Mouse (Mus musculus) forebrain, embryonic 10.5 days (tissue): ENCODE results near the gene Clpb. TPM values are rescaled to one million over a fixed set of nuclear protein-coding genes. Genes with fewer than 3 reads are reported as not detected.

Experiments
- DNase-seq: peaks from one replicate; pipeline ENCODE4 v3.0.0-alpha.2; 2017; ENCODE audit warnings: low spot score; ENCODE audit errors: extremely low spot score
- H3K27ac ChIP-seq: fragments of 300-500 bp; sonication (generic); 2 replicates; pipeline ENCODE4 v1.5.1; 2016; ENCODE audit warnings: mild to moderate bottlenecking
- H3K27me3 ChIP-seq: fragments of 300-500 bp; sonication (generic); 2 replicates; pipeline ENCODE4 v1.6.1; 2016; ENCODE audit warnings: mild to moderate bottlenecking; ENCODE audit not compliant: poor library complexity, severe bottlenecking
- H3K36me3 ChIP-seq: fragments of 300-500 bp; sonication (generic); replicated peaks from 2 replicates; pipeline ENCODE4 v1.6.1; 2016; ENCODE audit warnings: mild to moderate bottlenecking, moderate library complexity
- H3K4me1 ChIP-seq: fragments of 300-500 bp; sonication (generic); 2 replicates; pipeline ENCODE4 v1.6.1; 2016
- H3K4me3 ChIP-seq: fragments of 300-500 bp; sonication (generic); 2 replicates; pipeline ENCODE4 v1.5.1; 2016; ENCODE audit warnings: mild to moderate bottlenecking, moderate library complexity
- H3K9me3 ChIP-seq: fragments of 300-500 bp; sonication (generic); 2 replicates; pipeline ENCODE4 v1.6.1; 2016; ENCODE audit warnings: mild to moderate bottlenecking, moderate library complexity
- WGBS: fragments of 180-500 bp; shearing (Covaris S2); methylation state at CpG from one replicate; pipeline ENCODE4 v1.1.7; 2016; 5-methylcytosine and 5-hydroxymethylcytosine counted together
- polyA plus RNA-seq: library from polyadenylated mRNA; unstranded; fragments of >200 nt; fragmentation: Nextera tagmentation; extraction: Ambion mirVana; gene quantifications from 2 replicates; pipeline ENCODE4 v1.2.1, GENCODE M21; 2016

Clpb gene
- polyA plus RNA-seq, 1 experiment from 2014 or later = 52.3 TPM

DNA sequence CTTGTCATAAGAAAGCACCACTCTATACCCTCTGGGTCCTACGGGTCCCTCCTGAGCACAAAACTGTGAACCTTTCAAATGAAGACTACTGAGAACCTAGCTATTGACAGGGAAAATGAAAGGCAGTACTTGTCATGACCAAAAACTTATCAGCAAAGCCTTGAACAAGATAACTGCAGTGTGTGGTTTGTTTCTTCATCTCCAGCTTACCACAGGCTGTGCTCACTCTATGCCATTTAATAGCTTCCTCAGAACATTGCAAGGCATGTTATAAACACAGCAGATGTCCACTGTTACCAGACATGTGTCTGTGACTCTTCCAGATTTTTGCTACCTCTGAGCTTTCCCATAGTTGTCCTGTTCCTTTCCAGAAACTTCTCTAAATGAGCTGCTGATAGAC is 113.6 kb downstream of the Clpb start:
- no peaks in the 10 kb centered on the region for H3K9me3 ChIP-seq
- H3K4me3 ChIP-seq = no peak overlapping the region
- H3K4me1 ChIP-seq = peaks cover 15% of the 10 kb centered on the region
- 92% methylated on average over 1 of the region's 1 CpGs for WGBS
- H3K27me3 ChIP-seq = no peaks in the 10 kb centered on the region
- no peak overlapping the region for H3K27ac ChIP-seq
- no peak for DNase-seq
- H3K36me3 ChIP-seq = peaks cover 34% of the 10 kb centered on the region

DNA sequence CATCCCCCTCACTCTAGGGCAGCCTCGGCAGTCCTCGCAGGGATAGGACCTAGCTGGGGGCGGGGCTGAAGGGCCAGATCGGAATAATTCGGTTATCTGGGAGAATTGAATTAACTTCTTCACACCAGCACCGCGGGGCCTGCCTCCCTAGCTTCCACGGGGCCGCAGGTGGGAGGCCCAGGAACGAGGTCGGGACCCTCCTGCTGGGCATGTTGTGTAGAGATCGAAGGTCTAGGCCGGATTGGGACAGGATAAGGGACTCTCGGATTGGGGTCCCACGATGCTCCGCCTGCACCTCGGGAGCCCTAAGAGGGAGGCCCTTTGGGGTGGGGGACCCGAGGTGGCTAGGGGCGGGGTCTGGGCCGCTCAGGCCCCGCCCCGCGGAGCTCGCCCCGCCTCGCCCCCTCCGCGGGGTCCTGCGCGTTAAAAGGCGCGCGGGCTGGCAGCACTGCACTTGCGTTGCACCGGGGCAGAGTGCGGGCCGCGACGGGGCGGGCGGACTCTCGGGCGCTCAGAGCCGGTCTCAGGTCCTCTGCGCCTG is 154.5 kb downstream of the Clpb start, which contains the start of gene Phox2a:
Gene Phox2a (plus strand): TSS at position 453 of the 541 bp plus-strand sequence.
- under 1% methylated on average over 45 of the region's 45 CpGs for WGBS
- Histone ChIP-seq H3K27me3 (peaks cover 77% of the 10 kb centered on the region), H3K4me1 (peaks cover 45% of the 10 kb centered on the region), H3K4me3 (peak within 1 kb of the TSS; percentile 47), H3K27ac (peak within 1 kb of the TSS; percentile 20; the same call in 1 of the 2 replicates), H3K9me3 (no peaks in the 10 kb centered on the region), H3K36me3 (0 out of 2 replicates have a peak, but pooled peaks cover 1% of the 10 kb centered on the region)
- DNase-seq = no peak

DNA sequence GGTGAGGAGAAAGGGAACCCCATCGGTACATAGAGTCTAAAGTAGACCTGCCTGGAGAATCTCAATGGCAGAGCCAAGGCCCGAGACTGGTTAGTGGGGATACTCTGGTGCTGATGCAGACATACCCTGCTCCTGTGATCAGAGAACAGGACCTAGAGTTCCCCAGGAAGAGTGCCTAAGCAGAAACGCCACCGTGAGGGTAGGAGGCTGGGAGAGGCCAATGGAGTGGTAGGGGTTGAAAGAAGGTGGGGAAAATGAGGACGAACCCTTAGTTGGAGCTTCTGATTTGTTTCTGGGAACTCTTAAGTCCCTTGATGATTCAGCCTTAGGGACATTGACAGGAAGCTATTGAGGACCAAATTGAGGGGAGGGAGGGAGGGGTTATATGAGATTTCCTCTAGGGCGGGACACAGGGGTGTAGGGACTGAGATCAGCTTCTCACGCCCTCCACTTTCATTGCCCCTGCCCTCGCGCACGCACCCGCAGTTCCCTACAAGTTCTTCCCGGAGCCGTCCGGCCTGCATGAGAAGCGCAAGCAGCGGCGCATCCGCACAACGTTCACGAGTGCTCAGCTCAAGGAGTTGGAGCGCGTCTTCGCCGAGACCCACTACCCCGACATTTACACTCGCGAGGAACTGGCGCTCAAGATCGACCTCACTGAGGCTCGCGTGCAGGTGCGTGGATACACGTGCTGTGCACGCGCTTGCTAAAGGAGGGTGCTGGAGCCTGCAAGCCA is 157.0 kb downstream of the Clpb start:
- Histone ChIP-seq H3K36me3 (peaks cover 26% of the 10 kb centered on the region), H3K9me3 (no peaks in the 10 kb centered on the region), H3K27me3 (peaks cover 91% of the 10 kb centered on the region), H3K27ac (no peak overlapping the region), H3K4me1 (peaks cover 54% of the 10 kb centered on the region), H3K4me3 (peak overlapping the region; percentile 62)
- no peak for DNase-seq
- 3% methylated on average over 35 of the region's 35 CpGs for WGBS

DNA sequence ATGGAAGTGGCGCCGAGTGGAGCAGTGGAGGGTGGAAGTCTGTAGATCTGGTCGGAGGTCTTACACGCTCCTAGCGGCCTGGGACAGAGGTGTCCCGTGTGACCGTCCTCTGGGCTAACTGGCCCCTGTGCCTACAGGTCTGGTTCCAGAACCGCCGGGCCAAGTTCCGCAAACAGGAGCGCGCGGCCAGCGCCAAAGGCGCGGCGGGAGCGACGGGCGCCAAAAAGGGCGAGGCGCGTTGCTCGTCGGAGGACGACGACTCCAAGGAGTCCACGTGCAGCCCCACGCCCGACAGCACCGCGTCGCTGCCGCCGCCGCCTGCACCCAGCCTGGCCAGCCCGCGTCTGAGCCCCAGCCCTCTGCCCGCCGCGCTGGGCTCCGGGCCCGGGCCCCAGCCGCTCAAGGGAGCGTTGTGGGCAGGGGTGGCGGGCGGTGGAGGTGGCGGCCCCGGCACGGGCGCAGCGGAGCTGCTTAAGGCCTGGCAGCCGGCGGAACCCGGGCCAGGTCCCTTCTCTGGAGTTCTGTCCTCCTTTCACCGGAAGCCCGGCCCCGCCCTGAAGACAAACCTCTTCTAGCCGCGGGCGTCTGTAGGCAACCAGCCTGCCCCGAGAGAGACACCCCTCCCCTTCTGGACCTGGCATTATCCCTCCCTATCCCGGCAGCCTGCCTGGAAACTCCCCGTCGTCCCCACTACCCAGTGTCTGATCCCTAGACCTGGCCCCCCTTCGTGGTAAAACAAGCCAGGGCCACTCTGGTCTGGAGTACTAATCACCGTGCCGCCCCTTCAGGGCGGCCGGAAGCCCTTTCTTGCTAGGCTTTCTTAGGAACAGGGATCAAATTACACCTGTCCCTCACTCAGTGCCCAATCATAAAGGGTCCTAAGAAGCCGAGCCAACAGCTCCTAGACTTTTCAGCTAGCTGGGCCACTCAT is 158.4 kb downstream of the Clpb start:
- under 1% methylated on average over 71 of the region's 71 CpGs for WGBS
- H3K4me3 ChIP-seq = peak overlapping the region; percentile 62
- H3K27ac ChIP-seq = peak overlapping the region; percentile 91
- peaks cover 78% of the 10 kb centered on the region for H3K27me3 ChIP-seq
- H3K9me3 ChIP-seq = no peaks in the 10 kb centered on the region
- H3K4me1 ChIP-seq = peaks cover 54% of the 10 kb centered on the region
- H3K36me3 ChIP-seq = peaks cover 40% of the 10 kb centered on the region
- DNase-seq = peak; percentile 83

DNA sequence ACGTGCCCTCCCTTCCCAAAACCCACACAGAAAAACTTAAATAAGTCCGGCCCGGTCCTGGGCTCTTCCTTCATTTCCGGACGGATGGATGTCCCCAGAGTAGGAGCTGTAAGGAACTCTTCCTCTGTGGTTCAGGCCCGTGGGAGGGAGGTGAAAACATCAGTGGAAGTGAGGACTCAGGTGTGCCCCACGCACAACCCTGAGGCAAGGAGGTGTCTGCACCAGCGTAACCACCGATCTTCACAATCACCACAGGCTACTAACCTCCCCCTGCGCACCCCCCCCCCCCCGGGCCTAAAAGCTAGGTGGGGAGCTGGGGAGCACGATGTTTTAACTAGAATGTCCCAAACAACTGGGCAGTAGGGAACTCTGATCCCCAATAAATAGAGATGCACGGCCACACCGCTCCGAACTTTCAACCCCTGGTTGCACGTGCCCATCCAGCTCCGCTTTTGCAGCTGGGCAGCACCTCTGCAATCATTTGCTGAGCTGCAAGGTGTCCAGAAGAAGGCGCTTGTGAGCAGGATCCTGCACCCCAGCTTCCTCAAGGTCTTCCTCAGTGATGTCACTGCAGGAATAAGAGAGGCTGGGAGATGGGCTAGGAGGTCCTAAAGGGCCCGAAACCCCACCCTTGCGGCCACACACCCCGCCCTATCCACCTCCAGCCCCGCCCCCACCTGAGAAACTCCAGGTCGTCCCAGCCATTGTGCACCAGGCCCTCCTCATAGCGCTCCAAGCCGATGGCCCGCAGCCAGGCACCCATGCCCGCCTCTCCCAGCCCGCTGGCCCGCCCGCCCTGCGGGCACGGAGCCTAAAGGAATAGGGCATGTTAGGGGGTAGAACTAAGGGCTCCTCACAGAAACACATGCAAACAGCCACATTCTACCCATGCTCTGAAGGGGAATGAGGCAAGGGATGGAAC is 159.7 kb downstream of the Clpb start:
- H3K27me3 ChIP-seq = peaks cover 65% of the 10 kb centered on the region
- no peak for DNase-seq
- peaks cover 44% of the 10 kb centered on the region for H3K4me1 ChIP-seq
- no peaks in the 10 kb centered on the region for H3K9me3 ChIP-seq
- WGBS = 22% methylated on average over 32 of the region's 32 CpGs
- H3K4me3 ChIP-seq = 0 out of 2 replicates have a peak overlapping the region, but pooled peaks have one; percentile 62
- no peak overlapping the region; the same call in 1 of the 2 replicates for H3K27ac ChIP-seq
- peaks cover 52% of the 10 kb centered on the region for H3K36me3 ChIP-seq

DNA sequence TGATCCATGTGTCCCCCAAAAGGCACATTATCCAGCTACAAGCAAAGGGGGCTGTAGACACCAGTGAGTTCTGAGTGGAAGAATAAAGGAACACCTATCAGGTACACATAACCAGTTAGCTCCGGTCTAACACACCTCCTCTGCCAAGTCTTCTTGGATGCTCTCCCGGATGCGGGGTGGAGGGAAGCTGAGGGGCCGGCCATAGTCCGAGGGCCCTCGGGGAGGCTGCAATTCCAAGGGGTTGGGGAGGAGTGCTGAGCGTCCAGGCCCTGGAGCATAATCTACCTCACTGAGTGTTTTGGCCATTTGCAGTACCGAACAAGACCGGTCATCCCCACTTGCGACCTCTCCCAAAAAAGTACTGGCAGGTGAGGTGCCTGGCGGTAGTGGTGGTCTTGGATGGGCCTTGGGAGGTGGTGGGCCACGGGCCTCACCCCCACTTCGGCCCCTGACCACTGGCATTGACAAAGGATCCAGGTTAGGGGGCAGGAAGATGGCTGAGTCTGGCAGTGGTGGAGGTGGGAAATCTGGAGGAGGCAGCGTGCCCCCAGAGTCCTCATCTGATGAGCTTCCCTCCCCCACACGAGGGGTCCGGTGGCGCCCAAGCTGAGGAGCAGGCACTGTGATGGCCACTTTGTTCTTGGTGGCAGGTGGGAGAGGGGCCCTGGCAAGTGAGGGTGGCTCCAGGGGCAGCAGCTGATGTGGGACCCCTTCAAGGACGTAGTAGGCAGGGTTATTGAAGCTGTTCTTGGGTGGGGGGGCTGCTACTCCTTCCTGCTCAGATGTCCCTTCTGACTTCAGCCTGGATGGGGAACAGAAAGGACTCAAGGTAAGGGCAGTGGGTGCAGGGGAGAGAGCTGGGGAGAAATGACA is 160.6 kb downstream of the Clpb start:
- Histone ChIP-seq H3K27ac (no peak overlapping the region), H3K27me3 (peaks cover 56% of the 10 kb centered on the region), H3K9me3 (no peaks in the 10 kb centered on the region), H3K4me3 (no peak overlapping the region), H3K4me1 (peaks cover 39% of the 10 kb centered on the region), H3K36me3 (peaks cover 61% of the 10 kb centered on the region)
- 88% methylated on average over 18 of the region's 18 CpGs for WGBS
- no peak for DNase-seq

DNA sequence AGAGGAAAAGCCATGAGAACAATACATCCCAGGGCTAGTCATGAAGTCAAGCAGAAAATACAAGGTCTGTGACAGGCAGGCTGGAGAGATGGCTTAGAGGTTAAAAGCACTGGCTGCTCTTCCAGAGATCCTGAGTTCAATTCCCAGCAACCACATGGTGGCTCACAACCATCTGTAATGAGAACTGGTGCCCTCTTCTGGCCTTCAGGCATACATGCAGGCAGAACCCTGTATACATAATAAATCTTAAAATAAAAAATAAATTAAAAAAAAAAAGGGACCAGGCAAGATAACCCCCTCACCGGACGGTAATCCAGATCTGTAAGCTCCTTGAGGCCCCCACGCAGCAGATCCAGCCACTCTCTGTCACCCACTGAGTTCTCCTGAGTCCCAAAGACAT is 166.9 kb downstream of the Clpb start:
- no peak for DNase-seq
- no peak overlapping the region for H3K4me3 ChIP-seq
- H3K27me3 ChIP-seq = no peaks in the 10 kb centered on the region
- H3K4me1 ChIP-seq = peaks cover 20% of the 10 kb centered on the region
- no peaks in the 10 kb centered on the region for H3K9me3 ChIP-seq
- H3K36me3 ChIP-seq = peaks cover 94% of the 10 kb centered on the region
- no peak overlapping the region for H3K27ac ChIP-seq
- 95% methylated on average over 3 of the region's 3 CpGs for WGBS

DNA sequence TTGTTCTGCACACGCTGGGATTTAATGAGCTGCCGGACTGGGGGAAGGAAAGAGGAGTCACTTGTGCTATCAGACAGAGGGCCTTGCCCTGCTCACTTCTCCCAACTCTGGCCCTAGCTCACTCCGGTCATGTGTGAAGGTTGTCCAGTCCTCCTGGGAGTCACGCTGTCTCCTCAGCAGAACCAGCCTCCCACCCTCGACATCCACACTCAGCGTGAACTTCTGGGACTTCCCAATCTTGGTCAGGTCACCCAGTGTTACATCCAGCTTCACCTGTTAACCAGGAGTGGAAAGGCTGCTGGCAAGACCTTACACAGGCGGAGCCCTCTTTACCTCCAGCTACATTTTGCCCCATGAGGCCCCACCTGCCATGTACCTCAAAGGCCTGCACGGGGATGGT is 168.0 kb downstream of the Clpb start:
- H3K36me3 ChIP-seq = peaks cover 83% of the 10 kb centered on the region
- 94% methylated on average over 8 of the region's 8 CpGs for WGBS
- H3K27ac ChIP-seq = no peak overlapping the region
- H3K9me3 ChIP-seq = no peaks in the 10 kb centered on the region
- DNase-seq = no peak
- H3K4me3 ChIP-seq = no peak overlapping the region
- no peaks in the 10 kb centered on the region for H3K27me3 ChIP-seq
- peaks cover 31% of the 10 kb centered on the region for H3K4me1 ChIP-seq

DNA sequence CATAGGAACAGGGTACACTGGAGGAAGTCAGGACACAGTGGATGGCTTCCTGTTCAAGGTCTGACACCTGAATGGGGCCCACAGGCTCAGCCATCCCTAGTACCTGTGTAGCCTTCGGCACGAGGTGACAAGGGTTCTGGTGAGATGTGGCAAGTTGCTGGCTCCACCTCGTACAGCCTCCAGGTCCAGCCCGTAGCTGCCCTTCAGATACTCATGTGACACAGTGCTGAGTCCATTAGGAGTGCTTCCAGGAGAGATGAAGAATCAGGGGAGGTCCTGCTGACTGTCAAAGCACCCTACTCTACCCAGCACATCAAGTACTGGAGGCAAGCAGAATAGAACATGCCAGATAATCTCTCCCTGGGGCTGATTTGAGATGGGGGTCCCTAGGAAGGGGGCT is 168.9 kb downstream of the Clpb start:
- Histone ChIP-seq H3K27me3 (no peaks in the 10 kb centered on the region), H3K4me1 (peaks cover 39% of the 10 kb centered on the region), H3K27ac (no peak overlapping the region), H3K9me3 (no peaks in the 10 kb centered on the region), H3K4me3 (no peak overlapping the region), H3K36me3 (peaks cover 74% of the 10 kb centered on the region)
- DNase-seq = no peak
- 95% methylated on average over 4 of the region's 4 CpGs for WGBS

DNA sequence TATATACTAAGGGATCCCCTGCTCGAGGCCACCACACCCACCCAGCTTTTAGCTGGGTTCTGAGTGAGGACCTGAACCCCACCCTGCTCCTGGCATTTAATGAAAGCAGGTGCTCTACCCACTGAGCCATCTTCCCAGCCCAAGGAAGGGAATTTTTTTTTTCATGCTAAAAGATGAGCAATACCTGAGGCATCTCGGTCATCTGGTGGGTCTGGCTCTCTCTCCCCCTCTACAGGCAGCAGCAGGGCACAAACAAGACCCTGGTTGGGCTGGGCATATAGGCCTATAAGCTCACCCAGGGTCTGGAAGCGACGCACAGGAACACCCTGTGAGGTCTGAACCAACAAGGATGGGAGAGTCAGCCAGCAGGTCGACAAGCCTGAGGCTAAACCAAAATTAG is 169.9 kb downstream of the Clpb start:
- no peaks in the 10 kb centered on the region for H3K9me3 ChIP-seq
- no peak overlapping the region for H3K4me3 ChIP-seq
- peaks cover 46% of the 10 kb centered on the region for H3K4me1 ChIP-seq
- no peak for DNase-seq
- WGBS = 78% methylated on average over 5 of the region's 5 CpGs
- no peaks in the 10 kb centered on the region for H3K27me3 ChIP-seq
- H3K27ac ChIP-seq = no peak overlapping the region
- peaks cover 64% of the 10 kb centered on the region for H3K36me3 ChIP-seq

DNA sequence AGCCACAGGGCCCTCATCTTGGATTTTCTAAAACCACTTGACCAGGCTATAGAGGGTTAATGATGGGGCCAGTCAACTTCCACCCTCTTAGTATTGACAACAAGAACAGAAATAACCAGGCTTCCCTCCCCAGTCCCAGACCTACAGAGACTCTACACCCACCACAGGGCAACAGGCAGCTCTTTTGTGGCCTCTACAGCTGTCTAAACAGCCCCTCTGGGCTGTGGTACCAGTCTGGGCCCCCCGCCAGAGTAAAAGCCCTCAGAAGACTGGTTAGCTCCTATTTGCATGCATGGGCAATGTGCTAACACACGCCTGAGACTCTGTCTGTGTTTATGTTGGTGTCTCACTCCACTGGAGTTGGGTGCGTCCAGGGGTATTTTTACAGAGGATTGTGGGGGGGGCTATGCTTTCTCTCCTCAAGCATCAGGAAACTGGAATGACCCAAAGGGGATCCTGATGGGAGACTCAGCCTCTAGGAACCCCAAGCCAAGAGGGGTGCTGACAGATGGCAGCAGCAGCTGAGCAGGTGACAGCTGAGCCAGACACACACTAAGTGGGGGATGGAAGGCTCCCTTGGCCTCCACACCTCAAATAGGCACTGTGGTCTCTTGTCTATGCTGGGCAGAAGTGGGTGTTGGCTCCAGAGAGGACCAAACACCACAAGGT is 170.6 kb downstream of the Clpb start:
- Histone ChIP-seq H3K4me3 (peak overlapping the region; percentile 9; the same call in 1 of the 2 replicates), H3K27ac (peak overlapping the region; percentile 99), H3K9me3 (no peaks in the 10 kb centered on the region), H3K4me1 (peaks cover 53% of the 10 kb centered on the region), H3K36me3 (peaks cover 57% of the 10 kb centered on the region), H3K27me3 (no peaks in the 10 kb centered on the region)
- 73% methylated on average over 3 of the region's 3 CpGs for WGBS
- no peak for DNase-seq
